Mouse (Mus musculus) B cell, adult 67 days (primary cell): Measurements from ENCODE around the gene Ppp2r5d. TPM values are rescaled to one million over a fixed set of nuclear protein-coding genes. Genes with fewer than 3 reads are reported as not detected.

ENCODE experiments used
- total RNA-seq, 2 experiments: library from RNA; stranded (reverse); gene quantifications; 4 replicates each; pipeline ENCODE4 v1.2.4; 2023

Gene Ppp2r5d
- 10 to 100 TPM; 36.6 to 39.9 TPM for total RNA-seq

GRCm38 (mm10) chr17:46704887-46705835, at the start of gene Ppp2r5d:
Gene Ppp2r5d, minus strand, starts transcription at chr17:46705111.

GRCm38 (mm10) chr17:46751794-46752556, 47.1 kb upstream of the Ppp2r5d start, which contains the start of gene Cnpy3:
Gene Cnpy3, minus strand, starts transcription at chr17:46752214.

GRCm38 (mm10) chr17:46728904-46729318, 24.0 kb upstream of the Ppp2r5d start, which contains the start of gene Gnmt:
Gene Gnmt, minus strand, starts transcription at chr17:46729168.

GRCm38 (mm10) chr17:46710959-46711597, 6.2 kb upstream of the Ppp2r5d start, which contains the start of gene Pex6:
Gene Pex6, plus strand, starts transcription at chr17:46711463.

GRCm38 (mm10) chr17:46680760-46681373, 24.0 kb downstream of the Ppp2r5d start, which contains the start of gene Klhdc3:
Gene Klhdc3, minus strand, starts transcription at chr17:46680914.

GRCm38 (mm10) chr17:46678416-46678815, 26.5 kb downstream of the Ppp2r5d start, which contains the start of gene Mea1:
Gene Mea1, plus strand, starts transcription at chr17:46678793.

GRCm38 (mm10) chr17:46673850-46674529, 30.9 kb downstream of the Ppp2r5d start, which contains the start of gene Rrp36:
Gene Rrp36, minus strand, starts transcription at chr17:46674352.

GRCm38 (mm10) chr17:46650232-46651031, 54.5 kb downstream of the Ppp2r5d start, which contains the start of gene Cul7:
Gene Cul7, plus strand, starts transcription at chr17:46650337.

GRCm38 (mm10) chr17:46645561-46646321, 59.2 kb downstream of the Ppp2r5d start, which contains the start of the genes Klc4 and Mrpl2:
Gene Klc4, minus strand, starts transcription at chr17:46646022.
Gene Mrpl2, plus strand, starts transcription at chr17:46646229.

Other genes with a start within 250 kb of the Ppp2r5d start
- gene Ttbk1, start 217.4 kb downstream of the Ppp2r5d start, total RNA-seq, result 1 to 10 TPM; 3.9 to 4.7 TPM
- not detected for gene Dnph1, start 208.4 kb downstream of the Ppp2r5d start, total RNA-seq
- gene Cul9, start 158.7 kb downstream of the Ppp2r5d start, total RNA-seq, result 10 to 100 TPM; 19.9 to 21.4 TPM
- 10 to 100 TPM; 84.9 to 85.5 TPM for gene Srf, start 148.9 kb downstream of the Ppp2r5d start, total RNA-seq
- under 1 TPM in 1 of 2 experiments, not detected in 1; 0.15 TPM for gene Ptk7, start 75.6 kb downstream of the Ppp2r5d start, total RNA-seq
- 10 to 100 TPM; 20.3 to 21.3 TPM for gene Klc4, start 59.1 kb downstream of the Ppp2r5d start, total RNA-seq
- gene Mrpl2, start 58.9 kb downstream of the Ppp2r5d start, total RNA-seq, result 10 to 100 TPM; 31.3 to 41.2 TPM
- gene Cul7, start 54.8 kb downstream of the Ppp2r5d start, total RNA-seq, result 10 to 100 TPM in 1 of 2 experiments, 1 to 10 TPM in 1; 8.5 to 10.4 TPM
- gene Rrp36, start 30.8 kb downstream of the Ppp2r5d start, total RNA-seq, result 10 to 100 TPM; 22.2 to 28.0 TPM
- gene Mea1, start 26.3 kb downstream of the Ppp2r5d start, total RNA-seq, result 10 to 100 TPM; 55.1 to 57.7 TPM
- 10 to 100 TPM; 51.1 to 51.6 TPM for gene Klhdc3, start 24.2 kb downstream of the Ppp2r5d start, total RNA-seq
- gene Pex6, start 6.4 kb upstream of the Ppp2r5d start, total RNA-seq, result 10 to 100 TPM; 37.4 to 42.4 TPM
- 1 to 10 TPM; 7.4 to 9.9 TPM for gene Gnmt, start 24.1 kb upstream of the Ppp2r5d start, total RNA-seq
- 100 to 1,000 TPM; 135 to 141 TPM for gene Cnpy3, start 47.1 kb upstream of the Ppp2r5d start, total RNA-seq
- not detected for gene Ptcra, start 58.6 kb upstream of the Ppp2r5d start, total RNA-seq
- 10 to 100 TPM; 13.1 to 15.2 TPM for gene 2310039H08Rik, start 67.5 kb upstream of the Ppp2r5d start, total RNA-seq
- gene Rpl7l1, start 77.6 kb upstream of the Ppp2r5d start, total RNA-seq, result 10 to 100 TPM; 78.8 to 80.1 TPM
- gene Bicral, start 153.4 kb upstream of the Ppp2r5d start, total RNA-seq, result 100 to 1,000 TPM; 106 to 133 TPM
- gene Tbcc, start 185.6 kb upstream of the Ppp2r5d start, total RNA-seq, result 10 to 100 TPM; 12.6 to 17.2 TPM
- gene Prph2, start 205.3 kb upstream of the Ppp2r5d start, total RNA-seq, result not detected